Mouse (Mus musculus): ENCODE data around the gene Iqgap2. TPM values are rescaled to one million over a fixed set of nuclear protein-coding genes. Genes with fewer than 3 reads are reported as not detected.

Iqgap2 gene
- polyA plus RNA-seq, 1 experiment from 2014 or later: 16.0 TPM

DNA sequence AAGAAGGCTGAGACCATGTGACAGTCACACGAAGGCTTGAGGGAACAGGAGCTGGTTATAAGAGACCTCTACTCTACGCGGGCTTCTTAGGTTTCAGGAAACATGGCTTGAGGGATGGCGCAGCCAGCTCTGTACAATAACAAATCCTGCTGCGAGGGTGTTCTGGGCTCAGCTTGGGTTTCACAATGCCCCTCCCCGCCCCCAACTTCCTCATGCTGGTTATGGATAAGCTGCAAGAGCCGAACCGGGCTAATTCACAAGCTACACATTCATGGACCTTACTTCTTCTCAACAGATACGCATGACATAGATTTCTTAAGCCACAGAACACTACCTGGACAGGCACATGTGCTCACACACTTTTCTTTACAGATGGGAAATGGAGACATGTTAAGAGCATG is 113.0 kb downstream of the Iqgap2 start:
- no peaks in the 10 kb centered on the region for H3K36me3 ChIP-seq (replicated peaks)
- no peak overlapping the region for H3K4me2 ChIP-seq
- no peak overlapping the region for H3K27ac ChIP-seq (replicated peaks)
- no peak overlapping the region for H3K4me3 ChIP-seq (replicated peaks)
- ATAC-seq (ENCODE audit: insufficient read depth): no peak
- H3K27me3 ChIP-seq: no peaks in the 10 kb centered on the region
- 21% methylated on average over 9 of the region's 9 CpGs for WGBS (ENCODE audit: insufficient replicate concordance)
- no peak overlapping the region for H3K9ac ChIP-seq
- peaks cover 49% of the 10 kb centered on the region for H3K4me1 ChIP-seq (replicated peaks)
- no peaks in the 10 kb centered on the region for H3K9me3 ChIP-seq (replicated peaks)

DNA sequence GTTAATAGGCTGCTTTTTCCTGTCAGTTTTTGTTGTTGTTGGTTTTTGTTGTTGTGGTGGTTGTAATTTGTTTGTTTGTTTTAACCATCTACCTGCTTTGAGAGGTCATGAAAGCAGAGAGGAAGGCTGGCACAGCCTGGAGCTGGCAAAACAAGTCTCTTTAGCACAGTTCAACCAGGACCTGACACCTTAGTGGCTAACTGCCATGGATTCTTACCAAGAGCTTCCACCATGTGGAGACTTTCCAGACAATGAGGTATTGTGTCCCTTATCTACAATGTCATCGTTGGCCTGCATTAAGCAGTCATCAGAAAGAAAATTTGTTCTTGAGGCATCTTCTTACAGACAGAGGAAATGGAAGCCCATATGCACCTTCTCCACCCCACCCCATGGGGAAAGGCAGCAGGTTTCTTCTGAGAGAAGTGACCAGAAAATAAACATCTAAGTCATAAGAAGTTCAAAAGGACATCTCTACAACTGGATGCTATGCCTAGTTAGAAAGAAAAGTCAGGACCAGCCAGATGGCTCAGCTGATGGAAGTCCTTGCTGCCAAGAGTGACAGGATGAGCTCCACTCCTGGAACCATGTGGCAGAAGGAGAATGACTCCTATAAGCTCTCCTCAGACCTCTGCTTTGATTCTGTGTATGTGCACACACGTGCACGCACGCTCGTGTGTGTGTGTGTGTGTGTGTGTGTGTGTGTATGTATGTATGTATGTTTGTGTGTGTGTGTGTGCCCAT is 113.9 kb downstream of the Iqgap2 start:
- no peak overlapping the region for H3K27ac ChIP-seq (replicated peaks)
- WGBS (ENCODE audit: insufficient replicate concordance): 81% methylated on average over 5 of the region's 5 CpGs
- no peak overlapping the region for H3K4me2 ChIP-seq
- no peak overlapping the region for H3K9ac ChIP-seq
- no peaks in the 10 kb centered on the region for H3K27me3 ChIP-seq
- H3K4me1 ChIP-seq (replicated peaks): peaks cover 49% of the 10 kb centered on the region
- H3K9me3 ChIP-seq (replicated peaks): no peaks in the 10 kb centered on the region
- ATAC-seq (ENCODE audit: insufficient read depth): no peak
- H3K36me3 ChIP-seq (replicated peaks): no peaks in the 10 kb centered on the region
- no peak overlapping the region for H3K4me3 ChIP-seq (replicated peaks)

DNA sequence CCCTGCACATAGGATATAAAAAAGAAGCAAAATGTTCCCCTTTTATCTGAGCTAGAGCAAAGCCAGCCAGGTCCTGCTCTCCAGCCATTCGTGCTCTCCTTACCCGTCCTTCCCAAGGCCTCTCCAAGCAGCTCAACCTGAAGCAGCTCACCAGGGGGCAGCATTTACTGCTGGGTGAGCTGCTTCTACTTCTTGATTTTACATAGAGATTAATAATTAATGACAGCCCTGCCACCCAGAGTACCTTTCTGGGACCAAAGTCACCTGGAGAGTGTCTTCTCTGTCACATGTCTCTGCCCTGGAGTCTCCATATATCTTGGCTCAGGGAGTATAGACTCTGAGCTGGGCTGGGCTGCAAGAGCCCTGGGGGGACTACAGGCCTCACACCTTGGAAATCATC is 114.5 kb downstream of the Iqgap2 start:
- no peak overlapping the region for H3K4me2 ChIP-seq
- H3K9ac ChIP-seq: no peak overlapping the region
- no peak overlapping the region for H3K27ac ChIP-seq (replicated peaks)
- no peaks in the 10 kb centered on the region for H3K36me3 ChIP-seq (replicated peaks)
- WGBS (ENCODE audit: insufficient replicate concordance): 13% methylated on average over 2 of the region's 2 CpGs
- ATAC-seq (ENCODE audit: insufficient read depth): peak; percentile 51
- H3K9me3 ChIP-seq (replicated peaks): no peaks in the 10 kb centered on the region
- H3K4me3 ChIP-seq (replicated peaks): no peak overlapping the region
- no peaks in the 10 kb centered on the region for H3K27me3 ChIP-seq
- peaks cover 44% of the 10 kb centered on the region for H3K4me1 ChIP-seq (replicated peaks)

- Histone ChIP-seq H3K36me3 (replicated peaks) (no peaks in the 10 kb centered on the region), H3K4me1 (replicated peaks) (peaks cover 36% of the 10 kb centered on the region), H3K9me3 (replicated peaks) (no peaks in the 10 kb centered on the region), H3K4me3 (replicated peaks) (no peak overlapping the region), H3K27me3 (no peaks in the 10 kb centered on the region), H3K4me2 (no peak overlapping the region), H3K27ac (replicated peaks) (no peak overlapping the region), H3K9ac (no peak overlapping the region)
- WGBS (ENCODE audit: insufficient replicate concordance): 39% methylated on average over 11 of the region's 11 CpGs
- ATAC-seq (ENCODE audit: insufficient read depth): no peak
These were observed 116.6 kb downstream of the Iqgap2 start for GRCm38 (mm10) chr13:95774966-95775696.

DNA sequence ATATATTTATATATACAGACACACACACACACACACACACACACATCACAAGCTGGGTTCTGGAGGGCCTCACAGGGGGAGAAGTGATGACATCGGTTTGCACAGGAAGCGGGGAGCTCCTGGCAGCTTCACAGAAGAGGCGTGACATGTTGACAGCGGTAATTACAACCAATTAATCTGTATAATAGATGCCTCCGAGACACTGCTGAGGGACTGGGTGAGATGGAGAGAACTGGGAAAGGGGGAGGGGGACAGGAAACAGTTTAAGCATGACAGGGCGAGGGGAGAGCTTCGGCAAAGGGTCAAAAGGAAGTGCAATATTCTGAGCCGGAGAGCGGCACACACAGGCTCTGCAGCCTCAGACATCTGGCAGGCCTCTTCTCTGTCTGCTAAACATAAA is 126.7 kb downstream of the Iqgap2 start:
- peak; percentile 47; the same call in 1 of the 2 replicates for ATAC-seq (ENCODE audit: insufficient read depth)
- H3K4me1 ChIP-seq (replicated peaks): peaks cover 10% of the 10 kb centered on the region; the same call in 1 of the 2 replicates
- no peaks in the 10 kb centered on the region for H3K27me3 ChIP-seq
- H3K4me3 ChIP-seq (replicated peaks): no peak overlapping the region
- H3K4me2 ChIP-seq: peak overlapping the region; percentile 43
- peak overlapping the region; percentile 26; the same call in 1 of the 2 replicates for H3K27ac ChIP-seq (replicated peaks)
- no peaks in the 10 kb centered on the region for H3K36me3 ChIP-seq (replicated peaks)
- no peak overlapping the region for H3K9ac ChIP-seq
- no peaks in the 10 kb centered on the region for H3K9me3 ChIP-seq (replicated peaks)
- WGBS (ENCODE audit: insufficient replicate concordance): 12% methylated on average over 9 of the region's 9 CpGs

GRCm38 (mm10) chr13:95763876-95764517 is 127.7 kb downstream of the Iqgap2 start:
- Histone ChIP-seq H3K9ac (no peak overlapping the region), H3K36me3 (replicated peaks) (no peaks in the 10 kb centered on the region), H3K4me2 (no peak overlapping the region), H3K9me3 (replicated peaks) (no peaks in the 10 kb centered on the region), H3K27me3 (no peaks in the 10 kb centered on the region), H3K4me3 (replicated peaks) (no peak overlapping the region), H3K4me1 (replicated peaks) (peaks cover 10% of the 10 kb centered on the region; the same call in 1 of the 2 replicates), H3K27ac (replicated peaks) (no peak overlapping the region)
- WGBS (ENCODE audit: insufficient replicate concordance): 50% methylated on average over 3 of the region's 3 CpGs
- no peak for ATAC-seq (ENCODE audit: insufficient read depth)

DNA sequence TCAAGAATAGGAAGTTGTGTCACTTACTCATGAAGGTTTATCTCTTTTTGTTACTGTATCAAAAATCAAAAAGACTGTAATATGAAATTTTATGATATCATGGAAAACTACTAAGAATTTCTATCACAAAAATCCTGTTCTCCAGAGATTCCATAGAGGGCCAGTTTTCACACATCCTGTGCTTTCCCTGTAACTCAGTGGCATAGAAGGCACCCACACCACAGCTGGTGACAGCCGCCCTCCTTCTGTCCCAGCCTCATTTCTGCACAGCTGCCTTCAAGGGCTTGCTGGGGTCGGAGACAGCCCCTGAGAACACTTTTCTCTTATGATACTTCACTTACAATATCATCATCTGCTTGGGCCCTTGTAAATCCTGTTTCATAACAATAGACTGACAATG is 131.9 kb downstream of the Iqgap2 start:
- no peak overlapping the region for H3K4me2 ChIP-seq
- H3K27me3 ChIP-seq: no peaks in the 10 kb centered on the region
- H3K4me3 ChIP-seq (replicated peaks): no peak overlapping the region
- H3K9ac ChIP-seq: no peak overlapping the region
- ATAC-seq (ENCODE audit: insufficient read depth): no peak
- no peaks in the 10 kb centered on the region for H3K36me3 ChIP-seq (replicated peaks)
- H3K27ac ChIP-seq (replicated peaks): no peak overlapping the region
- H3K4me1 ChIP-seq (replicated peaks): peaks cover 5% of the 10 kb centered on the region; the same call in 1 of the 2 replicates
- 69% methylated on average over 2 of the region's 2 CpGs for WGBS (ENCODE audit: insufficient replicate concordance)
- H3K9me3 ChIP-seq (replicated peaks): no peaks in the 10 kb centered on the region

DNA sequence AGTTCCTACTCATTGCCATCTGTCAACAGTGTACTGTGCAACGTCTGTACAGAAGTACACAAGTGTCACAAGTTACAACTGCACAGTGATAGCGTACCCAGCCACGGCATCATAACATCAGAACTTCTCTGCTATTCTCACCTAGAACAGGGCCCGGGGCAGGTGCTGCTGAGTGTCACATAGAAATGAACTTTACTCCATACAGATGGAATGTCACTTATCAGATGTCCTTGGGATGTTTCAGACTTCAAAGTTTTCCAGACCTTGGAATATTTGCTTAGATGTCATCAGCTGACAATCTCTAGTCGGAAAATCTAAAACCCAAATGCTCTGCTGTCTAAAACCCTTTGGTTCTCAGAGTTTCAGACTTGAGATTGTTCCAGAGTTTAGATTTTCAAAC is 137.4 kb downstream of the Iqgap2 start:
- WGBS (ENCODE audit: insufficient replicate concordance): 62% methylated on average over 5 of the region's 5 CpGs
- no peaks in the 10 kb centered on the region for H3K9me3 ChIP-seq (replicated peaks)
- no peak overlapping the region for H3K27ac ChIP-seq (replicated peaks)
- H3K9ac ChIP-seq: no peak overlapping the region
- H3K4me3 ChIP-seq (replicated peaks): no peak overlapping the region
- no peak overlapping the region for H3K4me2 ChIP-seq
- no peak for ATAC-seq (ENCODE audit: insufficient read depth)
- peaks cover 5% of the 10 kb centered on the region; the same call in 1 of the 2 replicates for H3K4me1 ChIP-seq (replicated peaks)
- 0 out of 2 replicates have a peak, but pooled peaks cover 4% of the 10 kb centered on the region for H3K36me3 ChIP-seq (replicated peaks)
- no peaks in the 10 kb centered on the region for H3K27me3 ChIP-seq

- H3K4me1 ChIP-seq (replicated peaks): peaks cover 5% of the 10 kb centered on the region; the same call in 1 of the 2 replicates
- H3K27me3 ChIP-seq: no peaks in the 10 kb centered on the region
- H3K9ac ChIP-seq: no peak overlapping the region
- no peak overlapping the region for H3K27ac ChIP-seq (replicated peaks)
- H3K4me3 ChIP-seq (replicated peaks): no peak overlapping the region
- 0 out of 2 replicates have a peak, but pooled peaks cover 4% of the 10 kb centered on the region for H3K36me3 ChIP-seq (replicated peaks)
- no peaks in the 10 kb centered on the region for H3K9me3 ChIP-seq (replicated peaks)
- no peak overlapping the region for H3K4me2 ChIP-seq
- 61% methylated on average over 9 of the region's 9 CpGs for WGBS (ENCODE audit: insufficient replicate concordance)
- no peak for ATAC-seq (ENCODE audit: insufficient read depth)
These were observed 139.3 kb downstream of the Iqgap2 start for GRCm38 (mm10) chr13:95752386-95752785.

GRCm38 (mm10) chr13:95747541-95747940 is 144.2 kb downstream of the Iqgap2 start:
- Histone ChIP-seq H3K36me3 (replicated peaks) (no peaks in the 10 kb centered on the region; the same call in 1 of the 2 replicates), H3K4me2 (no peak overlapping the region), H3K27me3 (no peaks in the 10 kb centered on the region), H3K4me3 (replicated peaks) (no peak overlapping the region), H3K27ac (replicated peaks) (no peak overlapping the region), H3K9me3 (replicated peaks) (no peaks in the 10 kb centered on the region), H3K4me1 (replicated peaks) (peaks cover 5% of the 10 kb centered on the region; the same call in 1 of the 2 replicates), H3K9ac (no peak overlapping the region)
- WGBS (ENCODE audit: insufficient replicate concordance): 76% methylated on average over 11 of the region's 11 CpGs
- ATAC-seq (ENCODE audit: insufficient read depth): no peak

- ATAC-seq (ENCODE audit: insufficient read depth): no peak
- Histone ChIP-seq H3K4me3 (replicated peaks) (no peak overlapping the region), H3K27me3 (no peaks in the 10 kb centered on the region), H3K27ac (replicated peaks) (no peak overlapping the region), H3K9ac (no peak overlapping the region), H3K9me3 (replicated peaks) (no peaks in the 10 kb centered on the region), H3K4me2 (no peak overlapping the region), H3K4me1 (replicated peaks) (peaks cover under 1% of the 10 kb centered on the region; the same call in 1 of the 2 replicates), H3K36me3 (replicated peaks) (no peaks in the 10 kb centered on the region; the same call in 1 of the 2 replicates)
- 77% methylated on average over 7 of the region's 7 CpGs for WGBS (ENCODE audit: insufficient replicate concordance)
These were observed 144.6 kb downstream of the Iqgap2 start for GRCm38 (mm10) chr13:95747101-95747500.

All from liver, embryonic 15.5 days (tissue).